Mouse (Mus musculus) forebrain, embryonic 11.5 days (tissue): ENCODE data around the gene Hspbap1. TPM values are rescaled to one million over a fixed set of nuclear protein-coding genes. Genes with fewer than 3 reads are reported as not detected.

Source experiments
- ATAC-seq: fragments of 200-750 bp; cut with Nextera tagmentation; replicated peaks from 2 replicates; pipeline ENCODE4 v1.8.0; 2017; ENCODE audit warnings: moderate TSS enrichment; ENCODE audit not compliant: low FRiP score
- DNase-seq: peaks from one replicate; pipeline ENCODE4 v3.0.0-alpha.2; 2017; ENCODE audit warnings: low spot score
- H3K27ac ChIP-seq: fragments of 300-500 bp; sonication (generic); 2 replicates; pipeline ENCODE4 v1.5.1; 2014; ENCODE audit warnings: low read depth, low read length
- H3K27me3 ChIP-seq: fragments of 300-500 bp; sonication (generic); 2 replicates; pipeline ENCODE4 v1.6.1; 2014; ENCODE audit warnings: mild to moderate bottlenecking, low read length, mixed read lengths; ENCODE audit not compliant: control insufficient read depth, insufficient read depth
- H3K36me3 ChIP-seq: fragments of 300-500 bp; sonication (generic); 2 replicates; pipeline ENCODE4 v1.6.1; 2014; ENCODE audit warnings: mild to moderate bottlenecking, low read length, moderate library complexity, mixed read lengths; ENCODE audit not compliant: control insufficient read depth, insufficient read depth
- H3K4me1 ChIP-seq: fragments of 300-500 bp; sonication (generic); replicated peaks from 2 replicates; pipeline ENCODE4 v1.6.1; 2014; ENCODE audit warnings: low read length, mixed read lengths; ENCODE audit not compliant: control insufficient read depth, insufficient read depth
- H3K4me2 ChIP-seq: fragments of 300-500 bp; sonication (generic); 2 replicates; pipeline ENCODE4 v1.6.1; 2014; ENCODE audit warnings: low read depth, mild to moderate bottlenecking, low read length, moderate library complexity, mixed read lengths; ENCODE audit not compliant: severe bottlenecking
- H3K4me3 ChIP-seq: fragments of 300-500 bp; sonication (generic); 2 replicates; pipeline ENCODE4 v1.5.1; 2014; ENCODE audit warnings: low read depth, low read length
- H3K9ac ChIP-seq: fragments of 300-500 bp; sonication (generic); 2 replicates; pipeline ENCODE4 v1.6.1; 2014; ENCODE audit warnings: low read length
- H3K9me3 ChIP-seq: fragments of 300-500 bp; sonication (generic); 2 replicates; pipeline ENCODE4 v1.6.1; 2016; ENCODE audit warnings: low read length, mixed read lengths; ENCODE audit not compliant: control insufficient read depth
- WGBS: fragments of 180-500 bp; shearing (Covaris S2); extraction: QIAGEN DNeasy Blood & Tissue Kit; methylation state at CpG from one replicate; pipeline ENCODE4 v1.1.7; 2014; 5-methylcytosine and 5-hydroxymethylcytosine counted together
- polyA plus RNA-seq: library from polyadenylated mRNA; unstranded; fragments of >200 nt; fragmentation: Nextera tagmentation; extraction: Ambion mirVana; gene quantifications from 2 replicates; pipeline ENCODE4 v1.2.1, GENCODE M21; 2014

The Hspbap1 gene
- polyA plus RNA-seq, 1 experiment from 2014 or later: 25.3 TPM

GRCm38 (mm10) chr16:35829999-35830398 is 59.8 kb downstream of the Hspbap1 start:
- no peak for ATAC-seq
- Histone ChIP-seq H3K9me3 (no peaks in the 10 kb centered on the region), H3K4me2 (no peak overlapping the region), H3K36me3 (no peaks in the 10 kb centered on the region), H3K27ac (no peak overlapping the region), H3K4me1 (no peaks in the 10 kb centered on the region), H3K4me3 (no peak overlapping the region), H3K9ac (no peak overlapping the region), H3K27me3 (no peaks in the 10 kb centered on the region)
- WGBS: 24% methylated on average over 7 of the region's 7 CpGs
- no peak for DNase-seq

- 87% methylated on average over 3 of the region's 3 CpGs for WGBS
- ATAC-seq: no peak
- Histone ChIP-seq H3K4me3 (no peak overlapping the region), H3K4me1 (no peaks in the 10 kb centered on the region), H3K27me3 (no peaks in the 10 kb centered on the region), H3K9me3 (no peaks in the 10 kb centered on the region), H3K27ac (no peak overlapping the region), H3K9ac (no peak overlapping the region), H3K4me2 (no peak overlapping the region), H3K36me3 (no peaks in the 10 kb centered on the region)
- no peak for DNase-seq
These were observed 62.8 kb downstream of the Hspbap1 start for GRCm38 (mm10) chr16:35832926-35833325.

- no peaks in the 10 kb centered on the region for H3K4me1 ChIP-seq
- no peaks in the 10 kb centered on the region for H3K9me3 ChIP-seq
- no peak overlapping the region for H3K27ac ChIP-seq
- H3K36me3 ChIP-seq: no peaks in the 10 kb centered on the region
- DNase-seq (no peak), ATAC-seq (no peak)
- H3K4me2 ChIP-seq: no peak overlapping the region
- H3K4me3 ChIP-seq: no peak overlapping the region
- no peak overlapping the region for H3K9ac ChIP-seq
- H3K27me3 ChIP-seq: no peaks in the 10 kb centered on the region
- 94% methylated on average over 8 of the region's 8 CpGs for WGBS
These were observed 64.5 kb downstream of the Hspbap1 start for GRCm38 (mm10) chr16:35834653-35835052.

- Histone ChIP-seq H3K4me1 (no peaks in the 10 kb centered on the region), H3K36me3 (no peaks in the 10 kb centered on the region), H3K4me3 (no peak overlapping the region), H3K27ac (no peak overlapping the region), H3K9ac (no peak overlapping the region), H3K4me2 (no peak overlapping the region), H3K27me3 (no peaks in the 10 kb centered on the region), H3K9me3 (no peaks in the 10 kb centered on the region)
- 24% methylated on average over 1 of the region's 1 CpGs for WGBS
- ATAC-seq (no peak), DNase-seq (no peak)
These were observed 69.5 kb downstream of the Hspbap1 start for GRCm38 (mm10) chr16:35839680-35840079.

- Histone ChIP-seq H3K4me2 (no peak overlapping the region), H3K27me3 (no peaks in the 10 kb centered on the region), H3K4me3 (no peak overlapping the region), H3K4me1 (no peaks in the 10 kb centered on the region), H3K9me3 (no peaks in the 10 kb centered on the region), H3K27ac (no peak overlapping the region), H3K9ac (no peak overlapping the region), H3K36me3 (no peaks in the 10 kb centered on the region)
- ATAC-seq (no peak), DNase-seq (no peak)
These were observed 77.0 kb downstream of the Hspbap1 start for GRCm38 (mm10) chr16:35847138-35847537.

GRCm38 (mm10) chr16:35855846-35856245 is 85.7 kb downstream of the Hspbap1 start:
- ATAC-seq (no peak), DNase-seq (no peak)
- Histone ChIP-seq H3K27ac (no peak overlapping the region), H3K4me3 (no peak overlapping the region), H3K27me3 (no peaks in the 10 kb centered on the region), H3K9me3 (no peaks in the 10 kb centered on the region), H3K9ac (no peak overlapping the region), H3K36me3 (no peaks in the 10 kb centered on the region), H3K4me2 (no peak overlapping the region), H3K4me1 (no peaks in the 10 kb centered on the region)
- 87% methylated on average over 4 of the region's 4 CpGs for WGBS

GRCm38 (mm10) chr16:35856766-35857165 is 86.6 kb downstream of the Hspbap1 start:
- no peaks in the 10 kb centered on the region for H3K27me3 ChIP-seq
- DNase-seq (no peak), ATAC-seq (no peak)
- H3K4me1 ChIP-seq: no peaks in the 10 kb centered on the region
- no peaks in the 10 kb centered on the region for H3K9me3 ChIP-seq
- H3K4me3 ChIP-seq: no peak overlapping the region
- no peak overlapping the region for H3K4me2 ChIP-seq
- 93% methylated on average over 18 of the region's 18 CpGs for WGBS
- no peaks in the 10 kb centered on the region for H3K36me3 ChIP-seq
- H3K9ac ChIP-seq: no peak overlapping the region
- H3K27ac ChIP-seq: no peak overlapping the region

- Histone ChIP-seq H3K27me3 (no peaks in the 10 kb centered on the region; the same call in 1 of the 2 replicates), H3K9ac (no peak overlapping the region), H3K4me1 (no peaks in the 10 kb centered on the region), H3K27ac (no peak overlapping the region), H3K4me2 (no peak overlapping the region), H3K9me3 (no peaks in the 10 kb centered on the region), H3K4me3 (no peak overlapping the region), H3K36me3 (no peaks in the 10 kb centered on the region)
- ATAC-seq (no peak), DNase-seq (no peak)
- WGBS: 89% methylated on average over 16 of the region's 16 CpGs
These were observed 90.1 kb downstream of the Hspbap1 start for GRCm38 (mm10) chr16:35860236-35860635.

GRCm38 (mm10) chr16:35862057-35862456 is 91.9 kb downstream of the Hspbap1 start:
- Histone ChIP-seq H3K27ac (no peak overlapping the region), H3K9ac (no peak overlapping the region), H3K27me3 (no peaks in the 10 kb centered on the region; the same call in 1 of the 2 replicates), H3K4me3 (no peak overlapping the region), H3K36me3 (no peaks in the 10 kb centered on the region), H3K9me3 (no peaks in the 10 kb centered on the region), H3K4me2 (no peak overlapping the region), H3K4me1 (no peaks in the 10 kb centered on the region)
- ATAC-seq (no peak), DNase-seq (no peak)
- WGBS: 85% methylated on average over 1 of the region's 1 CpGs
